Mouse (Mus musculus) bone marrow, adult 2 months (tissue): Measurements from ENCODE around the gene P4ha1. TPM values are rescaled to one million over a fixed set of nuclear protein-coding genes. Genes with fewer than 3 reads are reported as not detected.

Experiments
- H3K27ac ChIP-seq: fragments of 200-500 bp; 2 replicates; pipeline ENCODE4 v1.5.1; 2012; ENCODE audit warnings: low read depth, mild to moderate bottlenecking, control low read depth, inconsistent platforms, low read length; ENCODE audit not compliant: control insufficient read depth, poor library complexity, insufficient read depth
- H3K4me1 ChIP-seq: fragments of 200-500 bp; 2 replicates; pipeline ENCODE4 v1.6.1; 2011; ENCODE audit warnings: low read length; ENCODE audit not compliant: control insufficient read depth, insufficient read depth
- H3K4me3 ChIP-seq: fragments of 200-500 bp; replicated peaks from 2 replicates; pipeline ENCODE3; 2011; ENCODE audit warnings: mild to moderate bottlenecking, low read depth, low read length, control low read depth; ENCODE audit not compliant: control insufficient read depth
- CTCF ChIP-seq: fragments of 200-500 bp; IDR thresholded peaks from 2 replicates; pipeline ENCODE4 v1.5.1; 2011; ENCODE audit warnings: low read length, control low read depth; ENCODE audit not compliant: control insufficient read depth, insufficient read depth
- POLR2A ChIP-seq: fragments of 200-500 bp; IDR thresholded peaks from 2 replicates; pipeline ENCODE4 v1.6.1; 2011; ENCODE audit warnings: low read depth, mild to moderate bottlenecking, control low read depth, low read length, borderline replicate concordance; ENCODE audit not compliant: control insufficient read depth
- WGBS: fragments of 180-500 bp; shearing (Covaris S2); methylation state at CpG from one replicate; pipeline ENCODE4 v1.1.7; 2018; 5-methylcytosine and 5-hydroxymethylcytosine counted together
- polyA plus RNA-seq: library from polyadenylated mRNA; stranded (reverse); fragments of >200 nt; gene quantifications from 2 replicates; pipeline ENCODE4 v1.2.4, GENCODE M21; 2011; ENCODE audit warnings: low replicate concordance; ENCODE audit not compliant: missing spikeins, insufficient read depth, insufficient read length

The P4ha1 gene
- polyA plus RNA-seq, 1 experiment, result 12.4 TPM

GRCm38 (mm10) chr10:59311881-59312280, 11.2 kb upstream of the P4ha1 start:
- H3K27ac ChIP-seq, result no peak overlapping the region
- TF ChIP-seq POLR2A, result no peak
- no peak for TF ChIP-seq CTCF
- H3K4me3 ChIP-seq, result no peak overlapping the region
- WGBS, result 81% methylated on average over 5 of the region's 5 CpGs
- H3K4me1 ChIP-seq, result no peaks in the 10 kb centered on the region

GRCm38 (mm10) chr10:59321112-59321511, 2.0 kb upstream of the P4ha1 start:
- Histone ChIP-seq H3K4me3 (no peak overlapping the region), H3K4me1 (no peaks in the 10 kb centered on the region)
- WGBS, result 34% methylated on average over 3 of the region's 3 CpGs

GRCm38 (mm10) chr10:59322271-59322670, 825 bp upstream of the P4ha1 start:
- Histone ChIP-seq H3K27ac (no peak overlapping the region), H3K4me3 (no peak overlapping the region), H3K4me1 (no peaks in the 10 kb centered on the region)
- 62% methylated on average over 4 of the region's 4 CpGs for WGBS
- no peak for TF ChIP-seq POLR2A
- TF ChIP-seq CTCF, result no peak

More at GRCm38 (mm10) chr10:59321112-59321511, 2.0 kb upstream of the P4ha1 start:
- no peak overlapping the region for H3K27ac ChIP-seq
- TF ChIP-seq POLR2A (no peak), CTCF (no peak)

GRCm38 (mm10) chr10:59323488-59324161, 529 bp downstream of the P4ha1 start:
- Histone ChIP-seq H3K27ac (peak overlapping the region; percentile 65), H3K4me3 (peak overlapping the region; percentile 77), H3K4me1 (no peaks in the 10 kb centered on the region)
- whole genome bisulfite sequencing, result 2% methylated on average over 49 of the region's 49 CpGs
- TF ChIP-seq POLR2A (no peak), CTCF (no peak)

- WGBS, result 19% methylated on average over 15 of the region's 15 CpGs
- TF ChIP-seq POLR2A, result no peak
- TF ChIP-seq CTCF, result no peak
- H3K27ac ChIP-seq, result no peak overlapping the region
- peak overlapping the region; percentile 77 for H3K4me3 ChIP-seq
- H3K4me1 ChIP-seq, result no peaks in the 10 kb centered on the region
Measured at GRCm38 (mm10) chr10:59324311-59325165, 1.4 kb downstream of the P4ha1 start.

GRCm38 (mm10) chr10:59326612-59327315, 3.7 kb downstream of the P4ha1 start:
- no peak overlapping the region for H3K4me3 ChIP-seq
- 74% methylated on average over 8 of the region's 8 CpGs for WGBS
- no peak overlapping the region for H3K27ac ChIP-seq
- no peak for TF ChIP-seq POLR2A
- no peak for TF ChIP-seq CTCF
- no peaks in the 10 kb centered on the region for H3K4me1 ChIP-seq

GRCm38 (mm10) chr10:59327316-59327710, 4.2 kb downstream of the P4ha1 start:
- H3K4me1 ChIP-seq, result no peaks in the 10 kb centered on the region
- no peak overlapping the region for H3K4me3 ChIP-seq
- TF ChIP-seq CTCF (no peak), POLR2A (no peak)
- WGBS, result 86% methylated on average over 3 of the region's 3 CpGs
- no peak overlapping the region for H3K27ac ChIP-seq

GRCm38 (mm10) chr10:59331546-59332256, 8.6 kb downstream of the P4ha1 start:
- Histone ChIP-seq H3K4me3 (no peak overlapping the region), H3K27ac (no peak overlapping the region), H3K4me1 (no peaks in the 10 kb centered on the region; the same call in none of the 2 replicates)
- 90% methylated on average over 6 of the region's 6 CpGs for WGBS
- TF ChIP-seq POLR2A, result no peak
- TF ChIP-seq CTCF, result no peak
